Mouse (Mus musculus) myocyte (in vitro differentiated cells): Measurements from ENCODE around the gene Arhgef18. TPM values are rescaled to one million over a fixed set of nuclear protein-coding genes. Genes with fewer than 3 reads are reported as not detected.

Experiments used
- H3K27me3 ChIP-seq: one replicate; pipeline ENCODE4 v1.6.1; 2011; ENCODE audit not compliant: control insufficient read depth, insufficient read depth, insufficient read length
- H3K36me3 ChIP-seq: one replicate; pipeline ENCODE4 v1.6.1; 2011; ENCODE audit not compliant: control insufficient read depth, insufficient read depth
- H3K4me2 ChIP-seq: one replicate; pipeline ENCODE4 v1.6.1; 2011; ENCODE audit warnings: low read depth, control low read depth
- H3K4me3 ChIP-seq: one replicate; pipeline ENCODE4 v1.5.1; 2011; ENCODE audit warnings: mild to moderate bottlenecking, control low read depth, moderate library complexity
- H3K79me2 ChIP-seq: one replicate; pipeline ENCODE4 v1.6.1; 2011; ENCODE audit not compliant: control insufficient read depth, insufficient read depth
- H3ac ChIP-seq: one replicate; pipeline ENCODE4 v1.6.1; 2011; ENCODE audit not compliant: control insufficient read depth, insufficient read length
- CEBPB ChIP-seq: IDR thresholded peaks from 2 replicates; pipeline ENCODE4 v1.6.1; 2011; ENCODE audit warnings: mild to moderate bottlenecking, moderate library complexity; ENCODE audit not compliant: poor library complexity, insufficient read depth, severe bottlenecking
- E2F4 ChIP-seq: IDR thresholded peaks from one replicate; pipeline ENCODE4 v1.6.1; 2011; ENCODE audit warnings: mild to moderate bottlenecking, control low read depth, moderate library complexity; ENCODE audit not compliant: insufficient read depth
- MAX ChIP-seq: IDR thresholded peaks from one replicate; pipeline ENCODE4 v1.6.1; 2011; ENCODE audit warnings: low read depth, mild to moderate bottlenecking, control low read depth
- MYOD1 ChIP-seq, 3 experiments: IDR thresholded peaks; one replicate each; pipeline ENCODE4 v1.6.1; 2011; ENCODE audit warnings: control low read depth in 2 of 3, low read depth in 2 of 3, mild to moderate bottlenecking in 2 of 3, moderate library complexity in 1 of 3; ENCODE audit not compliant: insufficient read length in 2 of 3, control insufficient read depth in 1 of 3
- MYOG ChIP-seq, 3 experiments: IDR thresholded peaks; one replicate each; pipeline ENCODE4 v1.6.1; 2011; ENCODE audit warnings: control low read depth in 2 of 3, low read depth in 2 of 3, mild to moderate bottlenecking in 2 of 3; ENCODE audit not compliant: insufficient read length in 2 of 3, control insufficient read depth in 1 of 3, insufficient read depth in 1 of 3
- POLR2A ChIP-seq: IDR thresholded peaks from one replicate; pipeline ENCODE4 v1.6.1; 2011; ENCODE audit warnings: low read depth, mild to moderate bottlenecking, control low read depth, moderate library complexity; ENCODE audit not compliant: insufficient read length
- POLR2AphosphoS2 ChIP-seq: IDR thresholded peaks from one replicate; pipeline ENCODE4 v1.6.1; 2011; ENCODE audit warnings: low read depth, control low read depth; ENCODE audit not compliant: insufficient read length
- REST ChIP-seq: IDR thresholded peaks from one replicate; pipeline ENCODE4 v1.6.1; 2011; ENCODE audit warnings: mild to moderate bottlenecking, control low read depth, moderate library complexity; ENCODE audit not compliant: insufficient read depth, insufficient read length
- SRF ChIP-seq: IDR thresholded peaks from one replicate; pipeline ENCODE4 v1.6.1; 2011; ENCODE audit warnings: low read depth; ENCODE audit not compliant: control insufficient read depth, insufficient read length
- TCF12 ChIP-seq: IDR thresholded peaks from one replicate; pipeline ENCODE4 v1.6.1; 2011; ENCODE audit warnings: mild to moderate bottlenecking, control low read depth; ENCODE audit not compliant: poor library complexity, insufficient read depth, severe bottlenecking
- TCF3 ChIP-seq: IDR thresholded peaks from one replicate; pipeline ENCODE4 v1.6.1; 2011; ENCODE audit warnings: low read depth, control low read depth; ENCODE audit not compliant: insufficient read length
- USF1 ChIP-seq: IDR thresholded peaks from one replicate; pipeline ENCODE4 v1.6.1; 2011; ENCODE audit warnings: low read depth, mild to moderate bottlenecking, control low read depth, moderate library complexity
- polyA plus RNA-seq: library from polyadenylated mRNA; unstranded; fragments of >200 nt; fragmentation: generic; extraction: Trizol; gene quantifications from one replicate; pipeline ENCODE4 v1.2.1, GENCODE M21; 2012; ENCODE audit warnings: missing spikeins

Arhgef18 gene
- polyA plus RNA-seq, 1 experiment = 10.7 TPM

- Histone ChIP-seq H3K4me3 (no peak overlapping the region), H3K79me2 (no peaks in the 10 kb centered on the region), H3K36me3 (no peaks in the 10 kb centered on the region), H3K4me2 (no peak overlapping the region), H3ac (no peak overlapping the region), H3K27me3 (peaks cover 8% of the 10 kb centered on the region)
- TF ChIP-seq USF1 (no peak), TCF3 (no peak), POLR2A (no peak), SRF (no peak), CEBPB (no peak), REST (no peak), MYOG (IDR thresholded peaks at IDR 0.05; ENCODE audit: control insufficient read depth in 1 of 3, insufficient read depth in 1 of 3, insufficient read length in 2 of 3, low read depth in 2 of 3) (no peak), MYOD1 (IDR thresholded peaks at IDR 0.05; ENCODE audit: control insufficient read depth in 1 of 3, insufficient read length in 2 of 3, low read depth in 2 of 3) (no peak), MAX (no peak), E2F4 (no peak), POLR2AphosphoS2 (no peak), TCF12 (no peak)
These were observed 40.1 kb upstream of the Arhgef18 start for GRCm38 (mm10) chr8:3352715-3353114.

GRCm38 (mm10) chr8:3353189-3353810 is 39.5 kb upstream of the Arhgef18 start, which contains the start of gene A430078G23Rik:
Gene A430078G23Rik, plus strand, starts transcription at chr8:3353415.
- H3K4me3 ChIP-seq = no peak within 1 kb of the TSS
- no peaks in the 10 kb centered on the region for H3K36me3 ChIP-seq
- TF ChIP-seq POLR2AphosphoS2 (no peak), TCF12 (no peak), POLR2A (no peak), E2F4 (no peak), MYOD1 (IDR thresholded peaks at IDR 0.05; ENCODE audit: control insufficient read depth in 1 of 3, insufficient read length in 2 of 3, low read depth in 2 of 3) (no peak)
- no peak within 1 kb of the TSS for H3K4me2 ChIP-seq
- no peak within 1 kb of the TSS for H3ac ChIP-seq
- H3K27me3 ChIP-seq = peaks cover 8% of the 10 kb centered on the region
- no peaks in the 10 kb centered on the region for H3K79me2 ChIP-seq

DNA sequence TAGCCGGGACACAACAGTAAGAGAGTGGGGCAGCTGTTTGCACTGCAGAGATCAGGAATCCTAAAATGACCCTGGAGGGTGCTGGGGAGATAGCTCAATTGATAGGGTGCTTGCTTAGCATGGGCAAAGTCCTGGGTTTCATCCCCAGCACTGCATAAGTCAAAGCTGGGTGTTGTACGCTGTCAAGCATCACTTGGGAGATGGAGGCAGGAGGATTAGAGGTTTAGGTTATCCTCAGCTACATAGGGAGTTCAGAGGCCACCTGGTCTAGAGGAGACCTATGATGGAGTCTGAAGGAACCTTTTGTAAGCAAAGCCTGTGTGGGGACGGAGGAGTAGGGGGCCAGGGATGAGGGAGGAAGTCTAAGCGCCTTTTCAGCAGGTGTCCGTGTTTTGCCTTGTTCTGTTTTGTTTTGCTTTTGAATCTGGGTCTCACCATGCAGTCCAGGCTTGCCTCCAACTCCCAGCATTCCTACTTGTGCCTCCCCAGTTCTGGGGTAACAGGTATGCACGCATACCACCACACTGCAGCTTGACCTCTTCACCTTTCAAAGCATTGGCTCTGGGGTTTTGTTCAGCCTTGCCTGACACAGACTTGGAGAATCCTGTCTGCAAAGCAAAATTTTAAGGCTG is 38.9 kb upstream of the Arhgef18 start:
- H3K4me2 ChIP-seq = no peak overlapping the region
- no peaks in the 10 kb centered on the region for H3K79me2 ChIP-seq
- H3K27me3 ChIP-seq = peaks cover 8% of the 10 kb centered on the region
- TF ChIP-seq CEBPB (no peak), MYOD1 (IDR thresholded peaks at IDR 0.05; ENCODE audit: control insufficient read depth in 1 of 3, insufficient read length in 2 of 3, low read depth in 2 of 3) (no peak), SRF (no peak), USF1 (no peak), POLR2A (no peak)
- H3K4me3 ChIP-seq = no peak overlapping the region
- H3K36me3 ChIP-seq = no peaks in the 10 kb centered on the region
- no peak overlapping the region for H3ac ChIP-seq

DNA sequence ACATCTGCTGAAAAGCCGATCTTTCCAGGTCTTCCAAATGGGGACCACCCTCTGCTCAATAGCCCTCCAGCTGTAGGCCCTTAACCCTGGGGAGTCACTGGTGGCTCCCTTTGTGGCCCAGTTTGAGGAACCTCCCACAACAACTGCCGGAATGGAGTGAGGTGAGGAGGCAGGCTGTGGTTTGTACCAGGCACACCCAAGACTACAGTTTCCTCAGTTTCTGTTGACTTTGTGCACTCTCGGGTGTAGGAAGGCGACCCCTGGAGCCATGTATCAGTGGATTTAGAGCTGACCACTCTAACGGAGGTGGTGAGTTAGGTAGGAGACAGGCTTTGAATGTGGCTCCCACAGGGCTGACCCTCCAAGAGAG is 38.4 kb upstream of the Arhgef18 start:
- TF ChIP-seq SRF (no peak), MYOD1 (IDR thresholded peaks at IDR 0.05; ENCODE audit: control insufficient read depth in 1 of 3, insufficient read length in 2 of 3, low read depth in 2 of 3) (no peak), MYOG (IDR thresholded peaks at IDR 0.05; ENCODE audit: control insufficient read depth in 1 of 3, insufficient read depth in 1 of 3, insufficient read length in 2 of 3, low read depth in 2 of 3) (no peak), POLR2AphosphoS2 (no peak), CEBPB (no peak)
- H3ac ChIP-seq = no peak overlapping the region
- H3K27me3 ChIP-seq = peaks cover 8% of the 10 kb centered on the region
- no peaks in the 10 kb centered on the region for H3K79me2 ChIP-seq
- H3K36me3 ChIP-seq = no peaks in the 10 kb centered on the region
- H3K4me2 ChIP-seq = no peak overlapping the region
- no peak overlapping the region for H3K4me3 ChIP-seq

- Histone ChIP-seq H3K79me2 (no peaks in the 10 kb centered on the region), H3K36me3 (no peaks in the 10 kb centered on the region), H3K4me2 (no peak overlapping the region), H3K4me3 (no peak overlapping the region), H3K27me3 (peaks cover 8% of the 10 kb centered on the region), H3ac (no peak overlapping the region)
- TF ChIP-seq MYOD1 (IDR thresholded peaks at IDR 0.05; ENCODE audit: control insufficient read depth in 1 of 3, insufficient read length in 2 of 3, low read depth in 2 of 3) = no peak
- TF ChIP-seq MYOG (IDR thresholded peaks at IDR 0.05; ENCODE audit: control insufficient read depth in 1 of 3, insufficient read depth in 1 of 3, insufficient read length in 2 of 3, low read depth in 2 of 3) = no peak
- TF ChIP-seq E2F4 = no peak
- TF ChIP-seq MAX = no peak
- TF ChIP-seq TCF3 = no peak
- TF ChIP-seq TCF12 = no peak
- no peak for TF ChIP-seq REST
- no peak for TF ChIP-seq CEBPB
- no peak for TF ChIP-seq POLR2AphosphoS2
- no peak for TF ChIP-seq POLR2A
- TF ChIP-seq USF1 = no peak
- no peak for TF ChIP-seq SRF
These were observed 37.2 kb upstream of the Arhgef18 start for GRCm38 (mm10) chr8:3355586-3355985.
